Mouse (Mus musculus): ENCODE data around the gene A130010J15Rik.

DNA sequence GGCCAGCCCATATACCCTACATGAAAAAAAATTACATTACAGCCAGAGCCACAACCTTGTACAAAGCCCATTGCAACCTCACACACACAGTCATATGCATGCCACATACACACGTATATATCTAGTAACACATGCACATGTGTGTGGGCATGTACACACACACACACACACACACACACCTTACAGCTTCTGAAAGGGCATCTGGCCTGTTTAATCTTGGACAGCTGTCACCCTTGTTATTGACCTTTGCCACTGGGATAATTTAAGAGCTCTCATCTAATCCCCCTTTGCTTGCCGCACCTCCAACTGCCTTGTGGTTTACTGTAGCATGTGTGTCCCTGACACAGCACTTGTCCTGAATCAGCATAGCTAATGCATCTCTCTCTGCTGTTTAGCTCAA lies 36.0 kb downstream of the A130010J15Rik start:
- TF ChIP-seq CTCF (IDR thresholded peaks at IDR 0.05; ENCODE audit: low read depth, low read length): no peak
- no peak for TF ChIP-seq POLR2AphosphoS5 (IDR thresholded peaks at IDR 0.05; ENCODE audit: insufficient replicate concordance, low read depth, low read length)
